Mouse (Mus musculus) thymus, postnatal 0 days (tissue): Measurements from ENCODE around the gene Wbp11. TPM values are rescaled to one million over a fixed set of nuclear protein-coding genes. Genes with fewer than 3 reads are reported as not detected.

Source experiments
- DNase-seq: peaks from one replicate; pipeline ENCODE4 v3.0.0-alpha.2; 2015; ENCODE audit warnings: low spot score
- polyA plus RNA-seq: library from polyadenylated mRNA; unstranded; fragments of >200 nt; fragmentation: Nextera tagmentation; extraction: Ambion mirVana; gene quantifications from 2 replicates; pipeline ENCODE4 v1.2.1, GENCODE M21; 2015

Gene Wbp11
- polyA plus RNA-seq = 88.9 and 90.5 TPM in 2 replicates

DNA sequence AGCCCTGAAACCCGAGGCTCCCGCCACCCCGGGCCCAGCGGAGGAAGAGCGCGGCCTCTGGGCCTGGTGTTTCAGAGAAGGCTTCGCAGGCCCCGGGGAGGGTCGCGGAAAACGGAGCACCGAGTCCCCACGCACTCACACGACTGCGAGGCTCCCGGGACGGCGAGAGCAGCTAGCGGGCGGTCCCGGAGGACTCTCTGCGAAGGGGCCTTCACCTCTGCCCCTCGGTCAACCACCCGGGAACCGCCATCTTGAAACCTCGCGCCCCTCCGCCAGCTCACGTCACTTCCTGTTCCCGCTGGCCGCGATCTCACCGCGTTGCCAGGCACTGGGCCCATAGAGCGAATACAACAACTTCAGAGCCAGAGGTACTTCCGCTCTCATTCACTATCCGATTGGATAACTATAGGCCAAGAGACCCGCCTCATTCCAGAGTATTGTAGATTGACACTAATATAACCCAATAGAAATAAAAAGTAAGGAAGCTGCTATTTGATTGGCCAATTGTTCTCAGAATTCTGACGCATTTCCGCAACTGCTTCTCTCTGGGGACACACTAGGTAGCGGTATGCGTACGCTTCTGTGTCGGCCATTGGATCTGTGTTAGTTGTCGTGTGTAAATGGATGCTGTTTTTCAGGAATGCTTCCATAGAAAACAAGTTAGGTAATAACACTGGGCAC lies at the start of gene Wbp11:
Gene Wbp11, minus strand, starts transcription at position 353 of the 681 bp plus-strand sequence.
- DNase-seq = peak; percentile 98

DNA sequence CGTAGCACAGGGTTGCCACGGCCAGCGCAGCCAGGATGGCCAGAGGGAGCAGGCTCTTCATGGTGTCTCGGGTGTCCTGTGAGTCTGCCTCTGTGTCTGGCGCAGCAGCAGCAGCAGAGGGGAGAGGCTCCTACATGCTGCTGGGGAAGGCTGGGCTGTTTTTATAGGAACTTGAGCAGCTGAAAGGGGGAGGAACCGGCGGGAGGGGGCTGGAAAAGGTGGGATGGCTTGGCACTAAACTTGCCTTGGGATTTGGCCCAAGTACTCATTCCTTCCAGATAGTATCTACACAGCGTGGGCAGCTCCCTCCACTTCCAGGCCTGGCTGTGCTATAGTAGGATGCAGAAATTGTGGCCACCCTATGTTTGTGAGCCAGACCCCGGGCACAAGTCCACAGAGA lies 47.6 kb upstream of the Wbp11 start, which contains the start of gene Mgp:
Gene Mgp, minus strand, starts transcription at position 154 of the 400 bp plus-strand sequence.
- DNase-seq = no peak

DNA sequence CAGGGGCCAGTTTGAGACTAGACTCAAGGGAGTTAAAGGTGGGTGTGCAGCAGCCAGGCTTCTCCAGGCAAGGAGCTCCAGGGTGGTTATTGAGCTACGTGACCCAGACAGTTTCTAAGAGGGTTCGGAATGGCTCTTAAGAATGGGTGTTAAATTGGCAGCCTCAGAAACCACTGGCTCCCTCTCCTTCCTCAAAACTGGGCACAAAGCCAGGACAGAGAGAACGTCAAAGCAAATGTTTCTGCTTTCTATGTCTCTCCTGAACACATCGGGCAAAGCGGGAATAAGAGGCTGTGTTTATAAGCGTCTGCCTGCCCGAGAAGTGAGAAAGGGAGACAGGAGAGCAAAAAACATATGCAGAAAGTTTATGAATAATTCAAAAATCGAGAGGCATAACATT lies 46.6 kb upstream of the Wbp11 start:
- DNase-seq = no peak

GRCm38 (mm10) chr6:136868921-136869320 lies 40.9 kb upstream of the Wbp11 start:
- no peak for DNase-seq

- no peak for DNase-seq
Measured at GRCm38 (mm10) chr6:136866150-136866549, 38.1 kb upstream of the Wbp11 start.

- no peak for DNase-seq
Measured at GRCm38 (mm10) chr6:136865360-136865759, 37.3 kb upstream of the Wbp11 start.

GRCm38 (mm10) chr6:136861020-136861419 lies 33.0 kb upstream of the Wbp11 start:
- peak; percentile 70 for DNase-seq

GRCm38 (mm10) chr6:136858420-136858819 lies 30.4 kb upstream of the Wbp11 start:
- DNase-seq = no peak

GRCm38 (mm10) chr6:136857873-136858260 lies 29.8 kb upstream of the Wbp11 start:
- no peak for DNase-seq

DNA sequence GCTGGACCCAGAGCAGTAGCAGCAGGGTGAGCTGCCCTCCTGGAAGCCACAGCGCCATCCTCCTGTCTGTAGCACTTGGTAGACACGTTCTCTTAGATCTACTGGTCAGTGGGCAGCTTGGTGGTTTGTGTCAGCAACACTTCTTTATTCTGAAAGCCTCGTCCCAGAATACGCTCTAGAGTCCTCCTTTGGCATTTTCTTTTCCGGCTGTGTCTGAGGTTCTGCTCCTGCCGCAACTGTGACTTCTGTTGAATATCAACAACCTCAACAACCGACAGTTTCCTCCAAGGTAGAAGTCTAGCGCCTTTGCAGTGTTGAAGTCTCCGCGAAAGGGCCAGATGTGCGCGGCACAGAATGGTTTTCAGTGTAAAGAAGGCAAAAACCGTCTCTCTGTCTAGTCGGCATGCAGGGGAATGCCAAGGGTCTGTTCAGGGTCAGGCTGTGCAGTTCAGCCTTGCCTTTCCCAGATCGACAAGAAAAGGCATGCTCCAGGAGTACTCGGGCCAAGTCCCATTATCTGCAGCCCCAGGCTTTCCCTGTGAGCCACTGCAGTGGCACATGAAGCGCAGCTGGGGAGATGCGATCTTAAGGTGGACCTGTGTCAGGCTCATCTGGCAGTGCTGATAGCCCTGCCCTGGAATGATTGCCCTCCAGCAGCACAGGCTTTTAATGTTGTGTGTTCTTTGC lies 29.3 kb upstream of the Wbp11 start, which contains the start of gene Art4:
Gene Art4, minus strand, starts transcription at position 548 of the 687 bp plus-strand sequence.
- DNase-seq = peak; percentile 76

- peak; percentile 71 for DNase-seq
Measured at GRCm38 (mm10) chr6:136856071-136856636, 28.1 kb upstream of the Wbp11 start.

- DNase-seq = peak; percentile 29
Measured at GRCm38 (mm10) chr6:136855183-136855582, 27.1 kb upstream of the Wbp11 start.

GRCm38 (mm10) chr6:136854361-136854781 lies 26.3 kb upstream of the Wbp11 start:
- peak; percentile 89 for DNase-seq

DNA sequence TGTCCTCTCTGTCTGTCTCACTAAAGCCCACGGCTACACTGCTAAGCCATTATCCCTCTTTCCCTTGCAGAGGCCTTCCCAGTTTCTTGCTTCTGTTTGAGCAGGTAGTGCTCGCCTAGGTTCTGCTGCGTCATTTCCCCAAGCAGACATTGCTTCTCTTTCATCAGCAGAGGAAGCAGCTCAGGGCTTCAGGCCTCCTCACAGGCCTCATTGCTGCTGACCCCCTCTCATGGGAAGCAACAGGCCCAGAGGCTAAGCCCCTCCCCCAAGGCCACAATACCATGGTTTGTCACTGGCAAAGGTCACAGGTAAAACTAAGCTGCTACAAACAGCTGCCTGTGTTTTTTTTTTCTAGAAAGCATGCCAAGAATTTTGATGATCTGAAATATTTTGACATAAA lies 24.7 kb upstream of the Wbp11 start:
- DNase-seq = peak; percentile 33

DNA sequence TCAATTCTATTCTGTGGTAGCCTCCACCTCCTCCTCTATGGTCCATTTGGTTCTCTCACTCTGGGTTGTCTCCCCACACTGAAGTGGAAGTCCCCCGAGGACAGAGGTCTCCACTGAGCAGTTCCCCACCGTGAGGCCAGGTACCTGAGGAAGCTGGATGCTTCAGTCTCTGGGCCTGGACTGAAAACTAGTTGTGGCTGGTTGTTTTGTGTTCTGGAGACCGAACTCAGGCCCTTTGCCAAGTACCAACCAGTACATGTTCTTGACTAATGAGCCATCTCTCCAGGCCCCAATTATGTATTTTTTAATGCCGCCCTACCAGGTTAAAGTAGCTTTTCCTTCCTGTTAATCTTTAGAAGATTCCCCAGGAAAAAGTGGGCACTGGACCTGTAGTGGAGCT lies 24.3 kb upstream of the Wbp11 start:
- DNase-seq = no peak

DNA sequence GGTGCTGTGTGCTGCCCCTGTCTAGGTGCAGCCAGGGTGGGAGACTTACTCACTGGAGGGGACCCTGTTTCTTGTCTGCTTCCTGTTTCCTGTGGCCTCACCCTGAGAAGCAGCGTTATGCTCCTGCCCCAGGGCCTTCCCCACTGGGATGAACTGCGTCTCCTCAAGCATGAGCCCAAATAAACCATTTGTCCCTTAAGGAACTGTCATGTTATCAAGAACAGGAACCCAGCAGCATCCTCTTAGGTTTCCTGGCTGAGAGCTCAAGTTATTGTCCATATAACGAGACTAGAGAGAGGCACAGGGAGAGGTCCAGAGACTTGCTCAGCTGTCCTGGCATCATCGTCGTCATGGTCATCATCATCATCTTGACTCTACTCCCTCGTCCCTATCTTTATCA lies 22.2 kb upstream of the Wbp11 start:
- DNase-seq = peak; percentile 34

- DNase-seq = no peak
Measured at GRCm38 (mm10) chr6:136848971-136849370, 20.9 kb upstream of the Wbp11 start.

GRCm38 (mm10) chr6:136848399-136848798 lies 20.4 kb upstream of the Wbp11 start:
- no peak for DNase-seq

DNA sequence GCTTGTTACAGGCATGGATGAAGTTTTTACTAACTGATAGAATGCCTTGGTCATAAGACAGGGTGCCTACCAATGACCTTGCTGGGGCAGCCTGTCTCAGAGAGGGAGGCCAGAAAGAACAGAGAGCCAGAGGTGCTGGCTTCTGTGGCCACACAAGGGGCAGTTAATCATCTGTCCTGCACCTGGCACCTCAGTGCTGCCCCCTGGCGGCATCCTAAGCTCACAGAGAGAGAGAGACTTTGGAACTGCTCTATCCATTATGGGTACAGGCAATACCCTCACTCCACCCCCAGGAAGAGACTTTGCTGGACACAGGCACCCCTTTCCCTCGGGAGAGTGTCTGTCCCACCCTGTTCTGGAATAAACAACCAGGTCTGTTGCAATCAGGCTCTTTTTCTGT lies 19.8 kb upstream of the Wbp11 start:
- DNase-seq = peak; percentile 42

GRCm38 (mm10) chr6:136847267-136847666 lies 19.2 kb upstream of the Wbp11 start:
- no peak for DNase-seq

DNA sequence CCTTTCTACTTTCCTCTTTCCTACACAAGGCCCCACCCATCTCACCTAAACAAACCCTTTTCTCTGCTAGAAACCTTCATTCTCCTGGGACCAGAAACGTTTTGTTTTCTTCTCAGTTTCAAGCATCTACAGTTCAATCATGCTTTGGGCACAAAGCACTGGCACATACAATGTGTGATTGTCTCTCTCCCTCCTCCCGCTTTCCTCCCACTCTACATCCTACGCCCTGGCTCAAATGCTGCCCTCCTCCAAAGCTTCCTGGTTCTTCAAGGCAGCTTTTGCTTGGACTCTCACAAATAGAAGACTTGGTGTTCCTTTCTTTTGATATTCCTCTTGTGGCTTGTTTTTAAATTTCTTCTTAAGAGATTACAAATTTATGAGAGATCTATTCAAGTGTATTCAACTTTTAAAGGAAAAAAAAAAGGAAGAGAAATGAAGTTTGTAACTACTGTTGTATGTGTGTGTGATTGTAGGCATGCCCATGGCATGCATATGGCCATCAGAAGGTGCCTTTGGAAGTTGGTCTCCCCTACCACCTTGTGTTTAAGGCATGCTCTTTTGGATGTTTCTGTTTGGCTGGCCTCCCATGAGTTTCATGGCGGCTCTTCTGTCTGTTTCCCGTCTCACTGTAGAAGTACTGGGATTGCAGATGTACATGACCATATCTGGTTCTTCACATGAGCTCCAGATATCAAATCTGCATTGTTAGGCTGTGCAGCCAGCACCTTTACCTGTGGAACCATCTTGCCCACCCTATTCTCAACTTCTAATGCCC lies 17.9 kb upstream of the Wbp11 start:
- no peak for DNase-seq

DNA sequence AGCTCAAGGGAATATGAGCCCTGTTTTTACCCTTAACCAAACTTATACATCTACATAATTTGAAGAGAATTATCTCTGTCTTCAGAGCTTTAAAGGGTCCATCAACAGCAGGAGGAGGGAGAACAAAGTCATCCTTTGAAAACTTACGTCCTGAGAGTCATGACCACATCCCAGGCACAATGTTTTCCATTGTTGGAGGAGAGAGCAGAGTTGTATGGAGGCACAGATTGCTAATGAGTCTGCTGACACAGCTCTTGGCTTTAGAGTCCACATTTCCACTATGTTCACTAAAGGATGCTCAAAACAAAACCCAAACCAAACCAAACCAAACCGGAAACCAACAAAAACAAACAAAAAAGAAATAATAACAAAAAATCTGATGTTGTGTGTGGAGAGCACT lies 16.9 kb upstream of the Wbp11 start:
- DNase-seq = no peak
